ENCODE assay signal across 27 mouse cellular contexts in the genomic region with DNA sequence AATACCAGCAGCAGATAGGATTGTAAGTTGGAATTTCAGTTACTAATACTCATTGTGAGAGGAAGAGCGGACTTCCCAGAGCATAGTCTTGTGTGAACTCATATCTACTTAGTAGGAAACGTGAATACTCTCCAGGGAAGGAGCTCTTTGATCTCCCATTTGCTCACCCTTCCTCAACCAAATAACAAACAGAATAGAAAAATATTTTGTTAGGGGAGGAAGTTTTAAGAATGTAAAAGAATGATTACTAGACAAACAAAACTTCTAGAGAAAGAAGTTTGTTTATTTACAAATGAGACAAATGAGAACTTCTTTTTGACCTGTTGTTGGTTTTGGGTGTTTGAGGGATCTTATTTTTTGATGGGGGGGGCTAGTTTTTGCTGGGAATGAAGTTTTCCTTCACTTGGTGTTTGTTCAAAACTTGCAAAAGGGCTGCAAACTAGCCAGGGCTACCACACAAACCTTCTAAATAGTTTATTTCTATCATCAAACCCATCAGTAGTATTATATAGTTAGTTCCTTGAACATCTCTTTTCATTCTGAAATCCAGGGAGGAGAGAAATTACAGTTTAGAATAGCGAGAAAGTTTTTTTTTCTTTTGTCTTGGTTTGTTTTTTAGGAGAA. TPM values are rescaled to one million over a fixed set of nuclear protein-coding genes. Genes with fewer than 3 reads are reported as not detected.
DNase-seq lines count a peak whose midpoint lies in the region; ATAC-seq and TF ChIP-seq lines count a peak whose summit lies in the region.
"Had no signal": no experiment of that assay in that cellular context is flagged by ENCODE, and none has a peak within 500 bp of the region (broad histone marks: within the 10 kb centered on the region; RNA-seq: fewer than 3 reads in every experiment).

No protein-coding gene starts in this region.

- peak overlapping the region; percentile 14 for H3K4me3 ChIP-seq in kidney, adult 2 months (ENCODE audit: insufficient read depth, low read depth, low read length)
- peak overlapping the region; percentile 59 for H3K4me3 ChIP-seq in midbrain, embryonic 10.5 days
- no peak overlapping the region for H3K4me3 ChIP-seq in midbrain, postnatal 0 days (ENCODE audit: low read depth, low read length)
- H3K4me3 ChIP-seq: forebrain, embryonic 15.5 days; heart, embryonic 15.5 days; layer of hippocampus, adult 2 months; megakaryocyte, embryonic 14.5 days; myocyte had no signal

- H3K4me2 ChIP-seq in midbrain, postnatal 0 days (ENCODE audit: low read depth, low read length, poor library complexity, severe bottlenecking): no peak overlapping the region
- H3K4me2 ChIP-seq: forebrain, embryonic 15.5 days; heart, embryonic 15.5 days had no signal

- peak; percentile 19 for DNase-seq in kidney, adult 2 months
- DNase-seq in kidney, postnatal 10 days: no peak
- DNase-seq in midbrain, embryonic 10.5 days (ENCODE audit: low spot score): no peak
- DNase-seq in midbrain, postnatal 0 days (ENCODE audit: low spot score): no peak
- peak; percentile 22 for DNase-seq in induced T-regulatory cell, adult 2 months (ENCODE audit: low read depth)
- DNase-seq in adipocyte (ENCODE audit: low spot score): no peak
- DNase-seq in urinary bladder, postnatal 10 days (ENCODE audit: low spot score): no peak
- DNase-seq: adrenal gland, adult 8-10 months; cerebellum, adult 9-10 months; gastrocnemius, postnatal 36 days; heart, postnatal 4 days; layer of hippocampus, postnatal 36 days; liver; lung, postnatal 14 days; thymus, adult 18-20 months had no signal

- 29% methylated on average over 3 of the region's 3 CpGs for WGBS in kidney, adult 2 months
- WGBS in midbrain, embryonic 10.5 days: 2% methylated on average over 3 of the region's 3 CpGs
- 4% methylated on average over 3 of the region's 3 CpGs for WGBS in midbrain, postnatal 0 days

- TF ChIP-seq POLR2A in kidney, adult 2 months (IDR thresholded peaks at IDR 0.05; ENCODE audit: low read depth, low read length): no peak

- no peak for TF ChIP-seq CTCF in kidney, adult 2 months (conservative IDR thresholded peaks at IDR 0.05; ENCODE audit: insufficient read depth, insufficient read length, low read depth, low read length)
- no peak for TF ChIP-seq CTCF in midbrain, postnatal 0 days (IDR thresholded peaks at IDR 0.05)

- no peak overlapping the region for H3K27ac ChIP-seq in kidney, adult 2 months (ENCODE audit: insufficient read depth, low read depth, low read length)
- H3K27ac ChIP-seq in midbrain, embryonic 10.5 days (replicated peaks): peak overlapping the region; percentile 67; the same call in 1 of the 2 replicates
- H3K27ac ChIP-seq in midbrain, postnatal 0 days (ENCODE audit: low read depth, low read length): no peak overlapping the region
- H3K27ac ChIP-seq: forebrain, embryonic 15.5 days; heart, embryonic 15.5 days; hindbrain, postnatal 0 days; layer of hippocampus, adult 2 months; stomach, embryonic 15.5 days had no signal

- H3K9me3 ChIP-seq in midbrain, embryonic 10.5 days (replicated peaks): no peaks in the 10 kb centered on the region
- H3K9me3 ChIP-seq in midbrain, postnatal 0 days (ENCODE audit: low read length): no peaks in the 10 kb centered on the region
- H3K9me3 ChIP-seq: forebrain, embryonic 15.5 days; heart, embryonic 15.5 days; stomach, embryonic 15.5 days had no signal

- peaks cover 7% of the 10 kb centered on the region for H3K27me3 ChIP-seq in kidney, adult 2 months (replicated peaks; ENCODE audit: control insufficient read depth, insufficient read depth, low read length)
- peaks cover 100% of the 10 kb centered on the region for H3K27me3 ChIP-seq in midbrain, embryonic 10.5 days (ENCODE audit: low read depth, poor library complexity, severe bottlenecking)
- peaks cover 77% of the 10 kb centered on the region for H3K27me3 ChIP-seq in midbrain, postnatal 0 days (ENCODE audit: insufficient read depth, low read length)

- H3K4me1 ChIP-seq in kidney, adult 2 months (ENCODE audit: control insufficient read depth, insufficient read depth, low read length): no peaks in the 10 kb centered on the region
- peaks cover 50% of the 10 kb centered on the region for H3K4me1 ChIP-seq in midbrain, embryonic 10.5 days
- 0 out of 2 replicates have a peak, but pooled peaks cover 6% of the 10 kb centered on the region for H3K4me1 ChIP-seq in midbrain, postnatal 0 days (ENCODE audit: insufficient read depth, low read length)

- no peak for ATAC-seq in midbrain, postnatal 0 days (ENCODE audit: low FRiP score)
- ATAC-seq: forebrain, embryonic 15.5 days; hindbrain, postnatal 0 days had no signal

- H3K9ac ChIP-seq in midbrain, postnatal 0 days (replicated peaks; ENCODE audit: low read length, poor library complexity, severe bottlenecking): no peak overlapping the region
- H3K9ac ChIP-seq: forebrain, embryonic 15.5 days; heart, embryonic 15.5 days; stomach, embryonic 15.5 days had no signal

- H3K36me3 ChIP-seq in kidney, adult 2 months (ENCODE audit: control insufficient read depth, insufficient read depth, low read length): no peaks in the 10 kb centered on the region
- no peaks in the 10 kb centered on the region for H3K36me3 ChIP-seq in midbrain, embryonic 10.5 days
- no peaks in the 10 kb centered on the region for H3K36me3 ChIP-seq in midbrain, postnatal 0 days (ENCODE audit: insufficient read depth, low read length)
- H3K36me3 ChIP-seq: forebrain, embryonic 15.5 days; heart, embryonic 15.5 days; stomach, embryonic 15.5 days had no signal

RNA-seq across cellular contexts. Expression of a gene that starts 2.3 kb away (rescaled TPM):
- polyA plus RNA-seq in kidney, adult 2 months (2012; rRNA removed): 4.2 and 5.8 TPM in 2 replicates
- 6.5 and 10.5 TPM in 2 replicates for polyA plus RNA-seq in midbrain, embryonic 10.5 days (2016; fragmentation: Nextera tagmentation; extraction: Ambion mirVana)
- total RNA-seq in midbrain, postnatal 0 days (2014; rRNA removed): 1.6 and 2.5 TPM in 2 replicates
- 0.96 and 2.1 TPM in 2 replicates for polyA plus RNA-seq in midbrain, postnatal 0 days (2015; fragmentation: Nextera tagmentation; extraction: Ambion mirVana)
- total RNA-seq: adrenal gland, adult 8-10 months; common myeloid progenitor, adult 5-6 weeks; heart, adult 8-10 months; heart, postnatal 4 days; layer of hippocampus, adult 2 months; layer of hippocampus, postnatal 36 days had no signal
- polyA plus RNA-seq: C2C12; heart, embryonic 15.5 days; liver, embryonic 16.5 days; spleen, adult 2 months had no signal

Comparison
In these comparisons a context has a peak if more than half of its experiments do, and no peak if none do; other contexts are left out.
1. DNase-seq: peak in kidney, adult 2 months (single experiment) and induced T-regulatory cell, adult 2 months (single experiment); none in kidney, postnatal 10 days (single experiment), midbrain, embryonic 10.5 days (single experiment), midbrain, postnatal 0 days (single experiment), adipocyte (single experiment) and urinary bladder, postnatal 10 days (single experiment).